9 mouse cellular contexts compared by ENCODE assay signal in genomic region chr1:176811892-176812291, GRCm38 (mm10). TPM values are rescaled to one million over a fixed set of nuclear protein-coding genes. Genes with fewer than 3 reads are reported as not detected.
DNase-seq lines count a peak whose midpoint lies in the region; ATAC-seq and TF ChIP-seq lines count a peak whose summit lies in the region.
"Had no signal": no experiment of that assay in that cellular context is flagged by ENCODE, and none has a peak within 500 bp of the region (broad histone marks: within the 10 kb centered on the region; RNA-seq: fewer than 3 reads in every experiment).

No protein-coding gene starts in this region.

- no peaks in the 10 kb centered on the region for H3K27me3 ChIP-seq in heart, postnatal 0 days (ENCODE audit: control insufficient read depth, insufficient read depth, low read length)
- H3K27me3 ChIP-seq in embryonic facial prominence, embryonic 11.5 days (ENCODE audit: control insufficient read depth, insufficient read depth, low read length) = no peaks in the 10 kb centered on the region
- no peaks in the 10 kb centered on the region for H3K27me3 ChIP-seq in hindbrain, embryonic 16.5 days (replicated peaks; ENCODE audit: control insufficient read depth, insufficient read depth, low read length)
- H3K27me3 ChIP-seq in midbrain, embryonic 13.5 days = no peaks in the 10 kb centered on the region

- peak overlapping the region; percentile 99 for H3K4me3 ChIP-seq in heart, postnatal 0 days (ENCODE audit: low read depth, low read length)
- peak overlapping the region; percentile 91 for H3K4me3 ChIP-seq in embryonic facial prominence, embryonic 11.5 days (ENCODE audit: low read depth, low read length)
- peak overlapping the region; percentile 89 for H3K4me3 ChIP-seq in hindbrain, embryonic 16.5 days (ENCODE audit: low read length)
- H3K4me3 ChIP-seq in midbrain, embryonic 13.5 days (replicated peaks) = peak overlapping the region; percentile 91

- no peak for DNase-seq in heart, postnatal 0 days (ENCODE audit: low spot score)
- no peak for DNase-seq in heart, adult 8-10 months (ENCODE audit: low spot score)
- no peak for DNase-seq in embryonic facial prominence, embryonic 11.5 days (ENCODE audit: low spot score)
- no peak for DNase-seq in ovary, postnatal 14 days (ENCODE audit: low spot score)
- DNase-seq in cerebellum, adult 18-20 months = no peak
- DNase-seq in spleen, postnatal 4 days (ENCODE audit: low spot score in 2 of 2) = no peak
- DNase-seq: retina, postnatal 1 day had no signal

- no peak for ATAC-seq in heart, postnatal 0 days (ENCODE audit: insufficient read depth, low read depth)
- no peak for ATAC-seq in embryonic facial prominence, embryonic 11.5 days (replicated peaks; ENCODE audit: insufficient number of reproducible peaks, low FRiP score, low TSS enrichment, low read depth)
- ATAC-seq in hindbrain, embryonic 16.5 days = no peak
- no peak for ATAC-seq in midbrain, embryonic 13.5 days

- H3K4me1 ChIP-seq in heart, postnatal 0 days (ENCODE audit: control insufficient read depth, insufficient read depth) = peaks cover 17% of the 10 kb centered on the region
- H3K4me1 ChIP-seq in embryonic facial prominence, embryonic 11.5 days (ENCODE audit: control insufficient read depth, insufficient read depth, low read length) = no peaks in the 10 kb centered on the region; the same call in 1 of the 2 replicates
- H3K4me1 ChIP-seq in hindbrain, embryonic 16.5 days (ENCODE audit: control insufficient read depth, insufficient read depth, low read depth, low read length) = peaks cover 18% of the 10 kb centered on the region
- peaks cover 55% of the 10 kb centered on the region for H3K4me1 ChIP-seq in midbrain, embryonic 13.5 days (replicated peaks)

- H3K27ac ChIP-seq in heart, postnatal 0 days (ENCODE audit: low read depth) = peak overlapping the region; percentile 95
- no peak overlapping the region for H3K27ac ChIP-seq in embryonic facial prominence, embryonic 11.5 days (replicated peaks; ENCODE audit: low read depth, low read length)
- H3K27ac ChIP-seq in hindbrain, embryonic 16.5 days (ENCODE audit: low read depth, low read length) = no peak overlapping the region; the same call in 1 of the 2 replicates
- no peak overlapping the region for H3K27ac ChIP-seq in midbrain, embryonic 13.5 days

- TF ChIP-seq CTCF in heart, postnatal 0 days (IDR thresholded peaks at IDR 0.05; ENCODE audit: low read depth) = no peak

- WGBS in heart, postnatal 0 days = 66% methylated on average over 3 of the region's 3 CpGs
- 86% methylated on average over 3 of the region's 3 CpGs for WGBS in embryonic facial prominence, embryonic 11.5 days
- 68% methylated on average over 3 of the region's 3 CpGs for WGBS in hindbrain, embryonic 16.5 days
- WGBS in midbrain, embryonic 13.5 days = 90% methylated on average over 3 of the region's 3 CpGs

- peak overlapping the region; percentile 75 for H3K4me2 ChIP-seq in heart, postnatal 0 days (ENCODE audit: low read depth, low read length)
- H3K4me2 ChIP-seq in embryonic facial prominence, embryonic 11.5 days (ENCODE audit: low read depth, low read length) = peak overlapping the region; percentile 62
- H3K4me2 ChIP-seq in hindbrain, embryonic 16.5 days (ENCODE audit: low read length) = peak overlapping the region; percentile 71
- H3K4me2 ChIP-seq in midbrain, embryonic 13.5 days (replicated peaks) = peak overlapping the region; percentile 67

- H3K9me3 ChIP-seq in heart, postnatal 0 days (replicated peaks; ENCODE audit: control insufficient read depth, low read length) = no peaks in the 10 kb centered on the region
- no peaks in the 10 kb centered on the region for H3K9me3 ChIP-seq in embryonic facial prominence, embryonic 11.5 days (replicated peaks; ENCODE audit: control insufficient read depth, low read length)
- H3K9me3 ChIP-seq in hindbrain, embryonic 16.5 days (ENCODE audit: control insufficient read depth, low read length) = no peaks in the 10 kb centered on the region
- no peaks in the 10 kb centered on the region for H3K9me3 ChIP-seq in midbrain, embryonic 13.5 days

- H3K36me3 ChIP-seq in heart, postnatal 0 days (replicated peaks; ENCODE audit: control insufficient read depth, insufficient read depth, low read length) = no peaks in the 10 kb centered on the region
- H3K36me3 ChIP-seq in embryonic facial prominence, embryonic 11.5 days (replicated peaks; ENCODE audit: control insufficient read depth, insufficient read depth, low read depth, low read length) = no peaks in the 10 kb centered on the region
- H3K36me3 ChIP-seq in hindbrain, embryonic 16.5 days (ENCODE audit: control insufficient read depth, insufficient read depth, low read length) = no peaks in the 10 kb centered on the region
- H3K36me3 ChIP-seq in midbrain, embryonic 13.5 days = no peaks in the 10 kb centered on the region

- no peak for TF ChIP-seq EP300 in heart, postnatal 0 days (IDR thresholded peaks at IDR 0.05; ENCODE audit: low read depth)

- no peak overlapping the region for H3K9ac ChIP-seq in heart, postnatal 0 days (replicated peaks; ENCODE audit: low read depth, low read length)
- no peak overlapping the region for H3K9ac ChIP-seq in embryonic facial prominence, embryonic 11.5 days (replicated peaks; ENCODE audit: low read length)
- H3K9ac ChIP-seq in hindbrain, embryonic 16.5 days (ENCODE audit: low read depth, low read length) = peak overlapping the region; percentile 100; the same call in 1 of the 2 replicates
- H3K9ac ChIP-seq in midbrain, embryonic 13.5 days (replicated peaks) = peak overlapping the region; percentile 97

RNA-seq across cellular contexts. Expression of gene Cep170, which starts 2.0 kb away (rescaled TPM):
- total RNA-seq in heart, postnatal 0 days (2014; rRNA removed; ENCODE audit: low replicate concordance) = 18.8 and 34.7 TPM in 2 replicates
- polyA plus RNA-seq in heart, postnatal 0 days (2015; fragmentation: Nextera tagmentation; extraction: Ambion mirVana) = 7.1 and 8.5 TPM in 2 replicates
- total RNA-seq in heart, adult 8-10 months (2022) = 10 to 100 TPM; 16.7 to 22.9 (median 20.5) TPM
- 46.5 and 50.5 TPM in 2 replicates for polyA plus RNA-seq in embryonic facial prominence, embryonic 11.5 days (2014; fragmentation: Nextera tagmentation; extraction: Ambion mirVana)
- polyA plus RNA-seq in hindbrain, embryonic 16.5 days (2015; fragmentation: Nextera tagmentation; extraction: Ambion mirVana) = 82.8 and 91.4 TPM in 2 replicates
- 124 and 140 TPM in 2 replicates for polyA plus RNA-seq in midbrain, embryonic 13.5 days (2015; fragmentation: Nextera tagmentation; extraction: Ambion mirVana)

RNA-seq across cellular contexts. Expression of gene Sdccag8, which starts 2.6 kb away (rescaled TPM):
- total RNA-seq in heart, postnatal 0 days (2014; rRNA removed; ENCODE audit: low replicate concordance) = 2.2 and 8.1 TPM in 2 replicates
- polyA plus RNA-seq in heart, postnatal 0 days (2015; fragmentation: Nextera tagmentation; extraction: Ambion mirVana) = 5.9 and 7.2 TPM in 2 replicates
- 1 to 10 TPM; 3.4 to 5.7 (median 4.1) TPM for total RNA-seq in heart, adult 8-10 months (2022)
- 15.7 and 16.5 TPM in 2 replicates for polyA plus RNA-seq in embryonic facial prominence, embryonic 11.5 days (2014; fragmentation: Nextera tagmentation; extraction: Ambion mirVana)
- polyA plus RNA-seq in hindbrain, embryonic 16.5 days (2015; fragmentation: Nextera tagmentation; extraction: Ambion mirVana) = 24.1 and 25.8 TPM in 2 replicates
- 24.2 and 28.5 TPM in 2 replicates for polyA plus RNA-seq in midbrain, embryonic 13.5 days (2015; fragmentation: Nextera tagmentation; extraction: Ambion mirVana)

Comparison
In these comparisons a context has a peak if more than half of its experiments do, and no peak if none do; other contexts are left out.
1. H3K9ac ChIP-seq: peak in hindbrain, embryonic 16.5 days (single experiment) and midbrain, embryonic 13.5 days (single experiment); none in heart, postnatal 0 days (single experiment) and embryonic facial prominence, embryonic 11.5 days (single experiment).
2. Peak in every context shown above with its lines, with median percentiles within 50 percentile points of each other: H3K4me2 ChIP-seq and H3K4me3 ChIP-seq.